Mouse (Mus musculus): ENCODE data around the gene Hapln2.

DNA sequence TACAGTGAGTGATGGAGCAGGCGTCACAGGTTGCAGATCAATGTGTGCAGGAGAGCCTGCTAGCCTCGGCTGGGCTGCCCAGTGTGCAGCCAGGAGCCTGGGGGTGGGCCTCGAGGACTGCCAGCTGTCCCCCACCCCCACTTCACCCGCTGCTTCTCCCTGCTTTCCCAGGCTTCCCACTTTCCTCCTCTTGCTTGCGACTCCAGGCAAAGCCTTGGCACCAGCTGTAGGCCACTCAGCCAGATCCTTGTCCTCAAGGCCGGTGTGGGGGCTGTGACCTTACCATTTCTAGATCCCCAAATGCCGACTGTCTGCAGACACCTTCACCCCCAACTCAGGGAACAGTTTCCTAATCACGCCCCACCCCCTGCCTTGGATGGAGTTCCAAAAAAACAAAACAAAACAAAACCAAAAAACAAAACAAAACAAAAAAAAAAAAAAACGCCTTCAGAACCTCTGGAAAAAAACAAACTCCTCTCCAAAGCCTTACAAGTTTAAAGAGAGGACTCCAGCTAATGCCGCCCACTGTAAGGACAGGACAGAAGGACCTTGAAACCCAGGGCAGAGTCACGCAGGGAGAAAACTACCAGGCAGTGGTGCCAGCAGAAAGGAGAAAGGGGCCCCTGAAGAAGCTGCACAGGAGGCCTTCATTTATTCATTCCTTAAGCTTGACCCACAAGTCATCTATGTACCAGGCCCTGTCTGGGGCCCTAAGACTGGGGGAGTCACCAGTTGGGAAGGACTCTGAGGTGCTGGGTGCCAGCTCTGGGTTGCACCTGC lies 26.4 kb downstream of the Hapln2 start:
- TF ChIP-seq CTCF (IDR thresholded peaks at IDR 0.05; ENCODE audit: borderline replicate concordance, insufficient read depth, low read length) (no peak), POLR2A (IDR thresholded peaks at IDR 0.05; ENCODE audit: low read depth, low read length) (no peak)
